Mouse (Mus musculus): ENCODE data around the gene Map3k14. TPM values are rescaled to one million over a fixed set of nuclear protein-coding genes. Genes with fewer than 3 reads are reported as not detected.
A peak's percentile ranks its signal among the peaks of the same experiment; 100 is the strongest.

Gene Map3k14
- polyA plus RNA-seq, 1 experiment: 18.7 TPM

DNA sequence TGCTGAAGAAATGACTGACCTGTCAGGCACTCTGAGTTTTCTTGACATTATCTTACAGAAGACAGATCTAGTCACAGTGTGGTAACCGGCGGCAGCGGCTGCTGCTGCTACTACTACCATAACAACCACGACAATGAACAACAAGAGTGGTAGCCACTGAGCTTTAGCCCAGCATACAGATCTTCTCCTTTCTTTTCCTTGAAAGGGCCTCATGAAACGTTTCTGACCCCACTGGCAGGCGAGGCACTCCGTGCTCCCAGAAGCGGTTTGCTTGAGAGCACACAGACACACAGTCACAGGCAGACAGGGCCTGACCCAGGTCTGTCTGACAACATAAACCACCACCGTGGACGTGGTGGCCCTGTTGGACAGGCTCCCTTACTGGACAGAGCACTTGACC is 3.7 kb downstream of the Map3k14 start:
- Histone ChIP-seq H3K4me1 (ENCODE audit: control insufficient read depth, insufficient read depth, low read length) (peaks cover 57% of the 10 kb centered on the region), H3K27ac (ENCODE audit: insufficient read depth, low read depth, low read length) (peak overlapping the region; percentile 85), H3K4me3 (ENCODE audit: insufficient read depth, low read length) (peak overlapping the region; percentile 41)
- TF ChIP-seq CTCF (IDR thresholded peaks at IDR 0.05; ENCODE audit: low read depth, low read length): 0 out of 2 replicates have a peak, but pooled peaks have one; percentile 8
- TF ChIP-seq POLR2A (IDR thresholded peaks at IDR 0.05; ENCODE audit: borderline replicate concordance, low read depth, low read length): no peak

DNA sequence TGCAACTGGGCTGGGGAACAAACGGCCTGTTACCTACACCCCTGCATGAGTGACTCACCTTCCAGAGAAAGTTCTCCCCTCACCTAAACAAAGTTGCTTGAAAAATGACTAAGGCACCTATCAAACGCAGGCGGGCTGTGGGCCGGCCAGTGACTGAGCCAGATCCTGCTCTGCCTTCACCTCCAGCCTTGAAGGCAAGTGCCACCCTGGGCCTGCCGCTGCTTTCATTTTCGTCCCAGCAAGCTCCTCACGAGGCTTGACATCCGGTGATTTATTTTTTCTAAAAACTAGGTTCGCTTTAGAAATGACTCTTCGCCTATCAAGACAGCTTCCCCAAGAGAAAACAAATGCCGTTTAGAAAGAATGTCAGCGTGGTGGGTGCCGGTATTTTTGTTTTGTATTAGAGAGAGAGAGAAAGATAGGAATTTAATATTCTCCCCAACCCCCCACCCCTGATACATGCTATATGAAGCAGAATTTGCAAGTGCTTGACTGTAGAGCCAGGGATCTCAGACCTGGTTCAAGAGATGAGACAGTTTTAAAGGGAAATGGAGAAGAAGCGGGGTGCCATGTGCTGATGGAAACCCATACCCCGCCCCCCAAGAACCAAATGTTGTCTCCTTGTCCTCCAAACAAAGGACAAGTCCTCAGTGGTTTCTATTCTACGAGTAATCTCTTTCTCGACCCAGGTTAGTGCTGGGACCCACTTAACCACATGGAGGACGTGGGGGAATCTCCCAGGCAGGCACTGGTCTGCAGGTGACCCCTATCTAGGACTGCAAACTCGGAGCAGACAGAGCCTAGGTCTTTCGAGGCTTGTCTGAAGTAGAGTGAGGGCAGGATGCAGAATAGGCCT is 4.6 kb downstream of the Map3k14 start:
- peak overlapping the region; percentile 85 for H3K27ac ChIP-seq (ENCODE audit: insufficient read depth, low read depth, low read length)
- no peak for TF ChIP-seq POLR2A (IDR thresholded peaks at IDR 0.05; ENCODE audit: borderline replicate concordance, low read depth, low read length)
- peaks cover 58% of the 10 kb centered on the region for H3K4me1 ChIP-seq (ENCODE audit: control insufficient read depth, insufficient read depth, low read length)
- peak overlapping the region; percentile 41 for H3K4me3 ChIP-seq (ENCODE audit: insufficient read depth, low read length)

DNA sequence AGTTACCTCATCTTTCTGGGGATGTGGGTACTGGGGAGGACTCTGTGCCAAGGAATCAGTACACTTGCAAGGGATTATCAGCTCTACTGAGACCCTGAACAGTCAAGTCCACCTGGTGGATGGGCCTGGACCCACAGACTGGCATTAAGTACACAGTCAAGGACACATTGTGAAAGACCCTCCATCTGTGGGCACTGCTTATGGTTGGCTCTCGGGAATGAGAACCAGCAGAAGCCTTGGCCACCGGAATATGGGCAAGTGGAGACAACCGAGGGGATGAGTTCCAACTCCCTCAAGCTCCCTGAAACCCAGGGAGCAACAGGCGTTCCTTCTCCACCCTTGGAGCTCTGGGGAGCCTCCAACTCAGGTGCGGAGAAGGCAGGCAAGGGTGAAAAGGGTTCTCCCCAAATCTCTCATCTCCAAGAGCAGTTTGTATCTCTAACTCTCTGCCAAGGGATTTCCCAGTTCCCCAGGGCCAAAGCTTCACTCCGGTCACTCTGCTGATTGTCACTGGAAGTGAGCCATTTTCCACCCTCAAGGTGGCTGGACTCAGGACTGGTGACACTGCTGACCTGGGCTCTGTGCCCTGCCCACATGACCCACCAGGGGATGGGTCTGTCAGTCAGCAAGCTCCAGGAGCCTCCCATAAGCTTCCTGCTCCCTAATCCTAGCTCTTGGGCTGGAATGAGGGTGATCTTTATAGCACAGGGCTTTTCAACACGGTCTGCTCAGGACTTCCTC is 5.4 kb downstream of the Map3k14 start:
- Histone ChIP-seq H3K27ac (ENCODE audit: insufficient read depth, low read depth, low read length) (peak overlapping the region; percentile 85), H3K4me3 (ENCODE audit: insufficient read depth, low read length) (peak overlapping the region; percentile 41)

DNA sequence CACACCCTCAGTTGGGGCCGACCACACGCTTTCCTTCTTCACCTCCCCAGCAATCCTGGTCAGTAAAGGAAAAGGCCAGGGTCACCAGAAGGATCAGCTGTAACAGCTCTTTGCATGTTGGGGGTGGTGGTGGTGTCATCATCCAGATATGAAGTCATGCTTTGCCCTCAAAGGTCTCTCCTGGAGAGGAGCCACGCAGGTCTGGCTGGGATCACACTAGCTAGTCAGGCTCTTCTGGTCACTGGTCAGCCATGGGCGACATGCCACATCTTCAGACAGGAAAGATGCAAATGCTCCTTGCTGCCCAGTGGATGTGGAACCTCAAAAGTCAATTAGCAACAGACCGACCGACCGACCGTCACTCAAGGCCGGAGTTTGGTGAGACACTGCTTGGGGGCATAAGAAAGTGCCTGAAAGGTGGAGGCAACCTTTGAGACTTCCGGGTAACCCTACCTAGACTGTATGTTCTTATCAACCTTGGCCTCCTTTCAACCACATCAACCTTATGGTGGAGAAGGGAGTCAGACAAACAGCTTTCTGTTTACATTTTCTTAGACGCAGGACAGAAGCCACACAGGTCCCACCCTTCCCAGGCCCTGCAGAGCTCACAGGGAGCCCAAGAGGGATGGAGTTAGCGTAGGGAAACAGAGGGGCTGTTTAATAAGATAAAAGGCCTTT is 6.6 kb downstream of the Map3k14 start:
- no peak overlapping the region for H3K4me3 ChIP-seq (ENCODE audit: insufficient read depth, low read length)
- peaks cover 68% of the 10 kb centered on the region for H3K4me1 ChIP-seq (ENCODE audit: control insufficient read depth, insufficient read depth, low read length)
- no peak for TF ChIP-seq POLR2A (IDR thresholded peaks at IDR 0.05; ENCODE audit: borderline replicate concordance, low read depth, low read length)
- no peak for TF ChIP-seq CTCF (IDR thresholded peaks at IDR 0.05; ENCODE audit: low read depth, low read length)
- no peak overlapping the region for H3K27ac ChIP-seq (ENCODE audit: insufficient read depth, low read depth, low read length)

More for the DNA sequence above, 5.4 kb downstream of the Map3k14 start:
- peaks cover 66% of the 10 kb centered on the region for H3K4me1 ChIP-seq (ENCODE audit: control insufficient read depth, insufficient read depth, low read length)
- TF ChIP-seq POLR2A (IDR thresholded peaks at IDR 0.05; ENCODE audit: borderline replicate concordance, low read depth, low read length) (no peak), CTCF (IDR thresholded peaks at IDR 0.05; ENCODE audit: low read depth, low read length) (no peak)

DNA sequence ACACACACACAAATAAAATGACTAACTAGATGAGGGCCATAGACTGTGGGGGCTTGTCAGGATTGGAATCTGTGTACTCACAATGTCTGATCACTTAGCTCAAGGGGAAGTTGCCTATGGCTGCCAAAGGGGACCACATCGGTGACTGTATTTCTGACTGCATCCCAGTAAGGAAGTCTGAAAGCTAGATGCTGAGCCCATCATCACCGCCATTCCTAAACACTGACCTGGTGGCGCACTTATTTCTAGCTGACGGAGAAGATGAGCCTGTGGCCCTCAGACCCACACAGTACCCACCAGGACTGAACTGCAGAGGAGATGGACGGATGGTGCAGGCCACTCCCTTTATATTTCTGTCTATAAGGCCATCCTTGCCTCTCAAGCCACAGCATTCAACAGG is 7.2 kb downstream of the Map3k14 start:
- no peak for TF ChIP-seq CTCF (IDR thresholded peaks at IDR 0.05; ENCODE audit: low read depth, low read length)
- Histone ChIP-seq H3K4me1 (ENCODE audit: control insufficient read depth, insufficient read depth, low read length) (peaks cover 66% of the 10 kb centered on the region), H3K4me3 (ENCODE audit: insufficient read depth, low read length) (no peak overlapping the region), H3K27ac (ENCODE audit: insufficient read depth, low read depth, low read length) (no peak overlapping the region)

DNA sequence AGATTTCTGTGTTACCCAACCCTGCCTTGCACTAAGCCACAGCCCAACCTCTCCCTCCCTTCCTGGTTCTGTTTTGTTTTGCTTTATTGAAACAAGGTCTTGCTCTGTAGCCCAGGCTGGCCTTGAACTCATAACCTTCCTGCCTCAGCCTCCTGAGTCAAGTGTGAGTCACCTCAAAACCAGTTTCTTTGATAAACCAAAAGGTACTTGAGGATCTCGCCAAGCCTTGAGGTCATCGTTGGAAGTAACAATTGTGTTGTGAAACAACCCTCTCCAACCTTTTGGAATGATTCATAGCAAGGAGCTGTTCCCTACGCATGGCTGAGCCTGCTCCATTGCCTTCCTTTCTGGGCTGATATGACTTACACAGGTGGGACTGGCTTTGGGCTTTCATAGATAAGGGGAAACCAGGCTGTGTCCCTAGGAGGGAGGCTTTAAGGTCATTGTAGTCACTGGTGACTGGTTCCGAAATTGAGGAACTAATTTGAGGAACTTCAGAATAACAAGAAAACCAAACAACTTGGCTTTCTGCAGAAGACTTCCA is 9.3 kb downstream of the Map3k14 start:
- TF ChIP-seq POLR2A (IDR thresholded peaks at IDR 0.05; ENCODE audit: borderline replicate concordance, low read depth, low read length): no peak
- no peak for TF ChIP-seq CTCF (IDR thresholded peaks at IDR 0.05; ENCODE audit: low read depth, low read length)
- Histone ChIP-seq H3K4me3 (ENCODE audit: insufficient read depth, low read length) (peak overlapping the region; percentile 10; the same call in 1 of the 2 replicates), H3K4me1 (ENCODE audit: control insufficient read depth, insufficient read depth, low read length) (peaks cover 68% of the 10 kb centered on the region), H3K27ac (ENCODE audit: insufficient read depth, low read depth, low read length) (peak overlapping the region; percentile 84)

DNA sequence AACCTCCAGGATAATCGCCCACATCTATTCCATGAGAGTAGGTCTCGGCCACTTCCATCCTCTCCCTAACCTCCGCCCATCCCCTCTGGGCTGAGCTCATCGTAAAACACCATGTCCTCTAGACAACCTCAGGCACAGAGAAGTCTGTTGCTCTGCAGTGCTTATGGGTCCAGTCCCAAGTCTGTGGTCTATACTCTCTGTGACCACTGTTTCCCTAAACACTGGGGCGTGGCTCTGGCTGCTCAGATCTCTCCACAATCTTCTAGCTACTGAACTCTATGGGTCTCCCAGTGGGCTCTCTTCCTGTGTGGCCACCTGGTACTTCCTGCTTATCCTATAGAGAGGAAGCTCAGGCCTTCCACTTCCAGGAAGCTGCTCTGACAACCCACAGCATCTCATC is 13.7 kb downstream of the Map3k14 start:
- no peak for TF ChIP-seq POLR2A (IDR thresholded peaks at IDR 0.05; ENCODE audit: borderline replicate concordance, low read depth, low read length)
- TF ChIP-seq CTCF (IDR thresholded peaks at IDR 0.05; ENCODE audit: low read depth, low read length): no peak
- Histone ChIP-seq H3K4me1 (ENCODE audit: control insufficient read depth, insufficient read depth, low read length) (peaks cover 64% of the 10 kb centered on the region), H3K4me3 (ENCODE audit: insufficient read depth, low read length) (no peak overlapping the region), H3K27ac (ENCODE audit: insufficient read depth, low read depth, low read length) (no peak overlapping the region)

DNA sequence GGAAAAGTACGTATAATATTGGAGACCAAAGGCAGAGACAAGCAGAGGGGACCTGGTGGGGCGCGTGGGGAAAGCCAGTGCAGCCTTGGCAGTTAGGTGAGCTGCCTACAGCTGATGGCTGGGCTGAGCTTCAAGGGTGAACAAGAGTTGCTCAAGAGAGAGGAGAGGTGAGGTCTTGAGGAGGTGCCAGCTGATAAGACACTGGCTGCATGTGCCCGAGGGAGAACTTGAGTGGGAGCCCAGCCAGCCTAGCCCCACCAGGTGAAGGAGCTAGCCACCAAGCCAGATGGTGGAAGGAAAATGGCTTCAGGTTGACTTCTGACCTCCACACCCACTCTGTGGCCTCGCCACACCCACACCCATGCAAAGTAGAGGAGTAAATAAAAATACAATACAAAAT is 14.9 kb downstream of the Map3k14 start:
- H3K4me3 ChIP-seq (ENCODE audit: insufficient read depth, low read length): no peak overlapping the region
- H3K27ac ChIP-seq (ENCODE audit: insufficient read depth, low read depth, low read length): no peak overlapping the region
- no peak for TF ChIP-seq POLR2A (IDR thresholded peaks at IDR 0.05; ENCODE audit: borderline replicate concordance, low read depth, low read length)
- TF ChIP-seq CTCF (IDR thresholded peaks at IDR 0.05; ENCODE audit: low read depth, low read length): no peak
- peaks cover 66% of the 10 kb centered on the region for H3K4me1 ChIP-seq (ENCODE audit: control insufficient read depth, insufficient read depth, low read length)

DNA sequence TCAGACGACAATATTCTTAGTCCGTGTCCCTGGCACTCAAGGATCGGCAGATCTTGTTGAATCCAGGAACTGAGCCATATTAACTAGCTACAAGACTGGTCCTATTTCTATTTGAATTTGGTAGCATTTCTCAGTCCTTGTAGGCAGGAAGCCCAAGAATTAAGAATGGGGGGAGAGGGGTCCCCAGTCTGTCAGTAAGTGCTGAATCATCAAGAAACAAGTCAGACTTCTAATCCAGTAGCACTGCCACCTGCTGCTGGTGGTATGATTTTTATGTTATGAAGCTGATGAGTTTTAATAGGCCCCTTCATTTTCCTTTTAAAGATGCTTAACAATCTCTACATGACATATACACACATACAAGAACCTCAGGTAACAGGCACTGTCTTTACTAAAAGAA is 16.9 kb downstream of the Map3k14 start:
- peak overlapping the region; percentile 89 for H3K27ac ChIP-seq (ENCODE audit: insufficient read depth, low read depth, low read length)
- H3K4me1 ChIP-seq (ENCODE audit: control insufficient read depth, insufficient read depth, low read length): peaks cover 66% of the 10 kb centered on the region
- no peak for TF ChIP-seq CTCF (IDR thresholded peaks at IDR 0.05; ENCODE audit: low read depth, low read length)
- no peak for TF ChIP-seq POLR2A (IDR thresholded peaks at IDR 0.05; ENCODE audit: borderline replicate concordance, low read depth, low read length)
- H3K4me3 ChIP-seq (ENCODE audit: insufficient read depth, low read length): no peak overlapping the region
